Mouse (Mus musculus): ENCODE data around the gene Grm4. TPM values are rescaled to one million over a fixed set of nuclear protein-coding genes. Genes with fewer than 3 reads are reported as not detected.
A peak's percentile ranks its signal among the peaks of the same experiment; 100 is the strongest.

Grm4 gene
- polyA plus RNA-seq, 1 experiment from 2014 or later, result 11.0 TPM

GRCm38 (mm10) chr17:27559596-27559995 lies 38.4 kb upstream of the Grm4 start:
- no peak for ATAC-seq
- peaks cover 4% of the 10 kb centered on the region for H3K36me3 ChIP-seq (ENCODE audit: control insufficient read depth, insufficient read depth, low read length)
- no peak overlapping the region for H3K9ac ChIP-seq (ENCODE audit: low read depth, low read length)
- H3K27ac ChIP-seq (ENCODE audit: low read length), result no peak overlapping the region
- H3K4me2 ChIP-seq (ENCODE audit: low read length), result no peak overlapping the region
- H3K27me3 ChIP-seq (ENCODE audit: control insufficient read depth, insufficient read depth, low read depth, low read length), result peaks cover 9% of the 10 kb centered on the region
- no peaks in the 10 kb centered on the region for H3K9me3 ChIP-seq (replicated peaks; ENCODE audit: control insufficient read depth, low read length, poor library complexity, severe bottlenecking)
- WGBS, result 73% methylated on average over 9 of the region's 12 CpGs
- H3K4me1 ChIP-seq (ENCODE audit: control insufficient read depth, insufficient read depth, low read length), result peaks cover 32% of the 10 kb centered on the region
- H3K4me3 ChIP-seq (ENCODE audit: low read depth, low read length), result no peak overlapping the region

GRCm38 (mm10) chr17:27558845-27559244 lies 37.6 kb upstream of the Grm4 start:
- H3K4me3 ChIP-seq (ENCODE audit: low read depth, low read length), result no peak overlapping the region
- H3K4me1 ChIP-seq (ENCODE audit: control insufficient read depth, insufficient read depth, low read length), result peaks cover 31% of the 10 kb centered on the region
- no peak overlapping the region for H3K27ac ChIP-seq (ENCODE audit: low read length)
- peak overlapping the region; percentile 76 for H3K4me2 ChIP-seq (ENCODE audit: low read length)
- H3K9me3 ChIP-seq (replicated peaks; ENCODE audit: control insufficient read depth, low read length, poor library complexity, severe bottlenecking), result no peaks in the 10 kb centered on the region
- 13% methylated on average over 5 of the region's 5 CpGs for WGBS
- peaks cover 9% of the 10 kb centered on the region for H3K27me3 ChIP-seq (ENCODE audit: control insufficient read depth, insufficient read depth, low read depth, low read length)
- no peak overlapping the region for H3K9ac ChIP-seq (ENCODE audit: low read depth, low read length)
- peaks cover 4% of the 10 kb centered on the region for H3K36me3 ChIP-seq (ENCODE audit: control insufficient read depth, insufficient read depth, low read length)
- ATAC-seq, result no peak

DNA sequence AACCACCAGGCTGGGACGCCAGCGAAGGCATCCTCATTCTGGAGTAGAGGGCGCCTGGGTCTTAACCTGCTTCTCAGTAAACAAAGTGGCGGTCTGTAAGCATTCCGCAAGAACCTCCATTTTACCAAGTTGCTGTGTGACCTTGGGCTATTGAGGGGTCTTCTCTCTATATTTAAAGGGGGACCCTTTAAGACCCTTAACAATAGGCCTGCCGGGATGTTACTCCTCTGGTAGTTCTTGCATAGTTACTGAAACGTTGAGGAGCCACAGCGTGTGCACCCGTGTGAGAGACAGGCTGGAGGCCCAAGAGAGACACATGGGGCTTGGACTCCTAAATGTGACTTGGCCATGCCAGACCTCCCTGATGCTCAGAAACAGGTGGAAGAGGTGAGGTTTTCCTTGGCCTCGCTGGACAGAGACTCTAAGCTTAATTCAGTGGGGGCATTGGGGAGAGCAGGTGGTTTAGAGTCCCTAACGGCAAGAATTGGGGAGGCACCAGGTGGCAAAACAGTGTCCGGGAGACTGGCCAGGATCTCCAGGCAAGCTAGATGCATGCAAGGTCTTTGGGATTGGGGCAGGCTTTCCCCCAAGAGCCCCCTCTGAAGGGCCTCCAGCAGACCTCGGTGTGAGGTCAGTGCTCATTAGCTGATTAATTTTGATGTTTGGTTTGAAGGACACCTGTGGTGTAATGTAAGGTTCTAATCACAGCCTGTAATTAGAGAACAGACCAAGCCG lies 36.9 kb upstream of the Grm4 start:
- Histone ChIP-seq H3K4me2 (ENCODE audit: low read length) (peak overlapping the region; percentile 76), H3K36me3 (ENCODE audit: control insufficient read depth, insufficient read depth, low read length) (peaks cover 4% of the 10 kb centered on the region), H3K9me3 (replicated peaks; ENCODE audit: control insufficient read depth, low read length, poor library complexity, severe bottlenecking) (no peaks in the 10 kb centered on the region), H3K4me1 (ENCODE audit: control insufficient read depth, insufficient read depth, low read length) (peaks cover 31% of the 10 kb centered on the region), H3K4me3 (ENCODE audit: low read depth, low read length) (peak overlapping the region; percentile 88), H3K27me3 (ENCODE audit: control insufficient read depth, insufficient read depth, low read depth, low read length) (peaks cover 9% of the 10 kb centered on the region), H3K9ac (ENCODE audit: low read depth, low read length) (peak overlapping the region; percentile 94), H3K27ac (ENCODE audit: low read length) (no peak overlapping the region)
- ATAC-seq, result no peak
- WGBS, result 6% methylated on average over 14 of the region's 14 CpGs

GRCm38 (mm10) chr17:27557181-27557926 lies 36.2 kb upstream of the Grm4 start:
- Histone ChIP-seq H3K27ac (ENCODE audit: low read length) (peak overlapping the region; percentile 93), H3K4me1 (ENCODE audit: control insufficient read depth, insufficient read depth, low read length) (peaks cover 31% of the 10 kb centered on the region), H3K27me3 (ENCODE audit: control insufficient read depth, insufficient read depth, low read depth, low read length) (peaks cover 9% of the 10 kb centered on the region), H3K9me3 (replicated peaks; ENCODE audit: control insufficient read depth, low read length, poor library complexity, severe bottlenecking) (no peaks in the 10 kb centered on the region), H3K4me3 (ENCODE audit: low read depth, low read length) (peak overlapping the region; percentile 88), H3K9ac (ENCODE audit: low read depth, low read length) (peak overlapping the region; percentile 94), H3K4me2 (ENCODE audit: low read length) (peak overlapping the region; percentile 76), H3K36me3 (ENCODE audit: control insufficient read depth, insufficient read depth, low read length) (peaks cover 4% of the 10 kb centered on the region)
- under 1% methylated on average over 33 of the region's 75 CpGs for WGBS
- ATAC-seq, result peak; percentile 47

DNA sequence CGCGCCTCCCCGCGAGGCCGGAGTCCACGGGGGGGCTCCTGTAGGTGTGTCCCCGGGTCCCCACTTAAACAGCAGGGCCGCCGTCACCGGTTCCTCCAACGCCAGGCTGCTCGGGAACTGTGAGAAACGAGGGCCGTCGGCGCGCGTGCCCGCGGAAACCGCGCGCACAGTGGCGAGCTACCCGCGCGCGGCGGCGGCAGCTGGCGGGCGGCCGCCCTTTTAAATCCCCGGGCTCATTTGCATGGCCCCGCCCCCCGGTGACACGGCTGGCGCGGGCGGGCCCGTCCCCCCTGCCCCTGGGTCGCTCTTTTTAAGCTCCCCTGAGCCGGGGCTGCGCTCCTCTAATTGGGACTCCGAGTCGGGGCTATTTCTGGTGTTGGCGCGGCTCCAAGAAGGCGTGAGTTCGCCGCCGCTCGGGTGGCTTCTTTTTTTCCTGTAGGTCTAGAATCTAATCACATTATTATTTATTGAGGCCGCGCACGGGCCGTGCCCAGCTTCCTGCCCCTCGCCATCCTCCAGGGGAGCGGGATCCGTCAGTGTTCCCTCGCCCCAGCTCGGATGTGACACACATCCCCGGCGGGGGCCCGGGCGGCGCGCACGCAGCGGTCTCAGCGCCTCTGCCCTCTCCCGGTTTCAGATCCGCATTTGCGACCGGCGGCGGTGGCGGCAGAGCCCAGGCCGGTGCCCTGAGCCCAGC lies 35.3 kb upstream of the Grm4 start, which contains the start of gene Hmga1:
Gene Hmga1, plus strand, starts transcription at position 183 of the 697 bp plus-strand sequence.
- Histone ChIP-seq H3K9ac (ENCODE audit: low read depth, low read length) (peak within 1 kb of the TSS; percentile 94), H3K4me1 (ENCODE audit: control insufficient read depth, insufficient read depth, low read length) (peaks cover 31% of the 10 kb centered on the region), H3K9me3 (replicated peaks; ENCODE audit: control insufficient read depth, low read length, poor library complexity, severe bottlenecking) (no peaks in the 10 kb centered on the region), H3K27ac (ENCODE audit: low read length) (peak within 1 kb of the TSS; percentile 93), H3K27me3 (ENCODE audit: control insufficient read depth, insufficient read depth, low read depth, low read length) (peaks cover 9% of the 10 kb centered on the region), H3K4me3 (ENCODE audit: low read depth, low read length) (peak within 1 kb of the TSS; percentile 88), H3K36me3 (ENCODE audit: control insufficient read depth, insufficient read depth, low read length) (peaks cover under 1% of the 10 kb centered on the region; the same call in 1 of the 2 replicates), H3K4me2 (ENCODE audit: low read length) (peak within 1 kb of the TSS; percentile 76)
- under 1% methylated on average over 79 of the region's 79 CpGs for WGBS
- peak; percentile 79 for ATAC-seq

DNA sequence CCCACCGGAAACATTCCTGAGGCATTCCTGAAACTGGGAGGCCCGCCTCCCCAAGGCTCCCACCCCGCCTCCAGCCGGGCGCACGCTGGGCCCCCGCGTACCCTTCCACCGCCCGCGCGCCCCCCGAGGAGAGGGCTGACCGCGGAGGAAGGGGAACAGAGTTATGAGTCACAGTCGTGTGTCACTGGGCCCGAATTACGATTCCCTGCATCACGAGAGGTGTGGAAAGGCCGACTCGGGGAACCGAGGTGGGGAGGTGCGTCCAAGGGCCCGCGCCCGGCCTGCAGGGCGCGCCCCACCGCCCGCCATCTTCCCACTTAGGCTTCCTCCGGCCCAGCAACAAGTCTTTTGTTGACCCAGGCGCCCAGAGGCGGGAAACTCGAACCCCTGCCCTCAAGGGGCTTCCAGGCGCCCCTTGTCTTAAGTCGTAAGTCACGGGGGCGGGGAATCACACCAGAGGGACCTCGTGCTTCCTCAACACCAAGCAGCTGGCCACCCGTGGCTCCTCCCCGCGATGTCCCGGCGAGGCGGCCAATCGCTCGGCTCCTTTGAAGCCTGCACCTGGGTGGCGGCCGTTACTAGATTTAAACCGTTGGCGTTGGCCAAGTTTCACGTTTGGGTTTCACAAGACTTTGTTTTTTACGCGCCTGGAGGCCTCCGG lies 34.4 kb upstream of the Grm4 start:
- WGBS, result under 1% methylated on average over 54 of the region's 55 CpGs
- Histone ChIP-seq H3K27me3 (ENCODE audit: control insufficient read depth, insufficient read depth, low read depth, low read length) (peaks cover 9% of the 10 kb centered on the region), H3K4me1 (ENCODE audit: control insufficient read depth, insufficient read depth, low read length) (peaks cover 31% of the 10 kb centered on the region), H3K4me2 (ENCODE audit: low read length) (peak overlapping the region; percentile 76), H3K9me3 (replicated peaks; ENCODE audit: control insufficient read depth, low read length, poor library complexity, severe bottlenecking) (no peaks in the 10 kb centered on the region), H3K9ac (ENCODE audit: low read depth, low read length) (peak overlapping the region; percentile 94; the same call in 1 of the 2 replicates), H3K27ac (ENCODE audit: low read length) (no peak overlapping the region; the same call in 1 of the 2 replicates), H3K36me3 (ENCODE audit: control insufficient read depth, insufficient read depth, low read length) (no peaks in the 10 kb centered on the region), H3K4me3 (ENCODE audit: low read depth, low read length) (peak overlapping the region; percentile 88)
- ATAC-seq, result 0 out of 2 replicates have a peak, but pooled peaks have one; percentile 18

DNA sequence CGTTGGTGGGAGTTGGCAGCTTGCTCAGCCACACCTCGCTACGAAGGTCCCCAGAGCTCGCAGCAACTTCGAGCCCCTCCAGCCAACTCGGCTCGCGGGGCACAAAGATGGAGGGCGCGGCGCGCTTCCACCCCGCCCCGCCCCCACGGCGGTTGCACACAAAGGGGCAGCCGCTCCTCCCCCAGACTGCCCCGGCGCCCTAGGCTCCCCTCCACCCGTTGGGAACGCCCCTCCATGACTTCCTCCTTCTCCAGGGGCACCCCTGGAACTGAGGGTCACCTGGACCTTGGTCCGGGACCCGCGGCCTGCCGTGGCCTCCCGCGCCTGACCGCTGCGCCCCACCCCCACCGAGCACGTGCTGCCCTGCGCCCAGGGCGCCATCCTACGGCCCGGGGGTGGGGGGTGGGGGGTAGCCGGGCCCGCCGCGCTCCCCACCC lies 33.9 kb upstream of the Grm4 start:
- H3K27me3 ChIP-seq (ENCODE audit: control insufficient read depth, insufficient read depth, low read depth, low read length), result peaks cover 9% of the 10 kb centered on the region
- ATAC-seq, result no peak
- H3K36me3 ChIP-seq (ENCODE audit: control insufficient read depth, insufficient read depth, low read length), result no peaks in the 10 kb centered on the region
- H3K9me3 ChIP-seq (replicated peaks; ENCODE audit: control insufficient read depth, low read length, poor library complexity, severe bottlenecking), result no peaks in the 10 kb centered on the region
- 0 out of 2 replicates have a peak overlapping the region, but pooled peaks have one; percentile 20 for H3K9ac ChIP-seq (ENCODE audit: low read depth, low read length)
- H3K4me2 ChIP-seq (ENCODE audit: low read length), result peak overlapping the region; percentile 76
- WGBS, result 2% methylated on average over 34 of the region's 39 CpGs
- H3K4me3 ChIP-seq (ENCODE audit: low read depth, low read length), result peak overlapping the region; percentile 88; the same call in 1 of the 2 replicates
- H3K27ac ChIP-seq (ENCODE audit: low read length), result no peak overlapping the region
- peaks cover 31% of the 10 kb centered on the region for H3K4me1 ChIP-seq (ENCODE audit: control insufficient read depth, insufficient read depth, low read length)
